Mouse (Mus musculus): ENCODE results near the gene Ampd2. TPM values are rescaled to one million over a fixed set of nuclear protein-coding genes. Genes with fewer than 3 reads are reported as not detected.

The Ampd2 gene
- 51.7 and 53.5 TPM in 2 replicates for polyA plus RNA-seq (2014; fragmentation: Nextera tagmentation; extraction: Ambion mirVana)

- no peaks in the 10 kb centered on the region for H3K9me3 ChIP-seq (ENCODE audit: control insufficient read depth, low read length)
- no peaks in the 10 kb centered on the region for H3K36me3 ChIP-seq (ENCODE audit: control insufficient read depth, insufficient read depth, low read length)
- WGBS, result under 1% methylated on average over 29 of the region's 29 CpGs
- no peaks in the 10 kb centered on the region for H3K27me3 ChIP-seq (ENCODE audit: control insufficient read depth, insufficient read depth, low read length)
- peak within 1 kb of the TSS; percentile 99 for H3K4me2 ChIP-seq (ENCODE audit: low read depth, low read length)
- peaks cover 32% of the 10 kb centered on the region for H3K4me1 ChIP-seq (ENCODE audit: control insufficient read depth, insufficient read depth, low read length)
- peak within 1 kb of the TSS; percentile 59 for H3K9ac ChIP-seq (replicated peaks; ENCODE audit: low read depth, low read length)
- H3K27ac ChIP-seq (ENCODE audit: low read depth, low read length), result peak within 1 kb of the TSS; percentile 79
- no peak for ATAC-seq (ENCODE audit: low read depth)
- H3K4me3 ChIP-seq (ENCODE audit: low read depth, low read length), result peak within 1 kb of the TSS; percentile 55
Measured at GRCm38 (mm10) chr3:108086470-108086979, at the start of gene Ampd2. Gene Ampd2 (minus strand): TSS chr3:108086651.

DNA sequence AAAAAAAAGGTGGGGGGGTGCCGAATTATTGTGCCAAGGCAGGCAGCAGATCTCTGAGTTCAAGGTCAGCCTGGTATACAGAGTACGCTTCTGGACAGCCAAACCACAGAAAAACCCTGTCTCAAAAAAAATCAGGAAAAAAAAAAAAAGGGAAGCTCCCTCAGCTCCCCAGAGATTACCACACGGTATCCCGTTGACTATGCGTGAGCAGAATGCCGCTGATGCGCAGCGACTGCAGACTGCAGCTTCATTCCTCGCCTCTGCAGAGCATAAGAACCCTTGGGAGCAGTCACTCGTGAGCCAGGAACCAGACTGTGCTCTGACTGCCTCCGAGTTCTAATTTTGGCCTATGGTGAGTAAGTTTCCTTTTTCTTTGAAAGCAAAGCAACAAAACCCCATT is 48.2 kb upstream of the Ampd2 start:
- no peak overlapping the region for H3K27ac ChIP-seq (ENCODE audit: low read depth, low read length)
- no peak overlapping the region for H3K9ac ChIP-seq (replicated peaks; ENCODE audit: low read depth, low read length)
- 40% methylated on average over 11 of the region's 11 CpGs for WGBS
- no peaks in the 10 kb centered on the region for H3K27me3 ChIP-seq (ENCODE audit: control insufficient read depth, insufficient read depth, low read length)
- H3K4me1 ChIP-seq (ENCODE audit: control insufficient read depth, insufficient read depth, low read length), result no peaks in the 10 kb centered on the region
- H3K4me3 ChIP-seq (ENCODE audit: low read depth, low read length), result no peak overlapping the region
- no peak overlapping the region for H3K4me2 ChIP-seq (ENCODE audit: low read depth, low read length)
- peak; percentile 74; the same call in 1 of the 2 replicates for ATAC-seq (ENCODE audit: low read depth)
- H3K9me3 ChIP-seq (ENCODE audit: control insufficient read depth, low read length), result no peaks in the 10 kb centered on the region
- no peaks in the 10 kb centered on the region for H3K36me3 ChIP-seq (ENCODE audit: control insufficient read depth, insufficient read depth, low read length)

DNA sequence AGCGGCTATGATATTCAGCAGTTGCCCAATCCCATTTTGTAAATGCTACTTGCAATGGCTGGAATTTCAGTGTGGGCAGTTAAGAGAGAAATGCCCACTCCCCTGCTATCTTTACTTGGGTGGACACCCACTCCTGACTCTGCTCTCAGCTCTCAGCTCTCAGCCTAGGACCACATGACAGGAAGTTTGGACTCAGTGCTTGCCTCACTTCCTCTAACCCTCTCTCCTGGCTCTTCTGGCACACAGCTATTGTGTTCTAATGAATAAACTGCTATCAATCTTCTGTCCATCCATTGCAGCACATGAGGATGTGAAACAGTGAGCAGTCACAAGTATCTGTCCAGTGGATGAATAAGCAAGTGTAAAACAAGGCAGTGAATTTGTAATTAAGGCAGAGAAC is 46.0 kb upstream of the Ampd2 start:
- Histone ChIP-seq H3K36me3 (ENCODE audit: control insufficient read depth, insufficient read depth, low read length) (no peaks in the 10 kb centered on the region), H3K9ac (replicated peaks; ENCODE audit: low read depth, low read length) (no peak overlapping the region), H3K4me2 (ENCODE audit: low read depth, low read length) (no peak overlapping the region), H3K27me3 (ENCODE audit: control insufficient read depth, insufficient read depth, low read length) (no peaks in the 10 kb centered on the region), H3K4me3 (ENCODE audit: low read depth, low read length) (no peak overlapping the region), H3K27ac (ENCODE audit: low read depth, low read length) (no peak overlapping the region), H3K9me3 (ENCODE audit: control insufficient read depth, low read length) (no peaks in the 10 kb centered on the region), H3K4me1 (ENCODE audit: control insufficient read depth, insufficient read depth, low read length) (0 out of 2 replicates have a peak, but pooled peaks cover 3% of the 10 kb centered on the region)
- ATAC-seq (ENCODE audit: low read depth), result no peak
- WGBS, result 73% methylated on average over 1 of the region's 1 CpGs

DNA sequence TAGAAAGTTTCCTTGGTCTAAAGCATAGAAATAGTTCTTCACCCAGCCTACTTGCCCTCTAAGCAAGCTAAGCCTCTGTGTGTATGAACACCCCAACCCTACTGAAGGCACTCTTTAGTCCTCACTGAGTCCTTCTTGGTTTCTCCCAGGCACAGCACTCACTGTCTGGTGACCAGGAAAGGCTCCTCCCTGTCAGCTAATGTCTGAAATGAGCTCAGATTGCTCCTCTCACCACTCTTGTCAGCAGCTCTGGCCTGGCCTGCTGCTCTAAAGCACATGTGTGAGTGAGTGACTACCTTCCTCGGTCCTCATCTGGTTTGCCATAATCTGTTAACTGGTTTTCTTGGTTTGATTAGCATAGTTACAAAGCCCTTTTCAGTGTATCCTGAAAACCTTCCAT is 45.4 kb upstream of the Ampd2 start:
- Histone ChIP-seq H3K27ac (ENCODE audit: low read depth, low read length) (no peak overlapping the region), H3K4me3 (ENCODE audit: low read depth, low read length) (no peak overlapping the region), H3K9ac (replicated peaks; ENCODE audit: low read depth, low read length) (no peak overlapping the region), H3K9me3 (ENCODE audit: control insufficient read depth, low read length) (no peaks in the 10 kb centered on the region), H3K4me2 (ENCODE audit: low read depth, low read length) (no peak overlapping the region), H3K4me1 (ENCODE audit: control insufficient read depth, insufficient read depth, low read length) (0 out of 2 replicates have a peak, but pooled peaks cover 3% of the 10 kb centered on the region), H3K36me3 (ENCODE audit: control insufficient read depth, insufficient read depth, low read length) (no peaks in the 10 kb centered on the region), H3K27me3 (ENCODE audit: control insufficient read depth, insufficient read depth, low read length) (no peaks in the 10 kb centered on the region)
- WGBS, result 83% methylated on average over 1 of the region's 1 CpGs
- no peak for ATAC-seq (ENCODE audit: low read depth)

DNA sequence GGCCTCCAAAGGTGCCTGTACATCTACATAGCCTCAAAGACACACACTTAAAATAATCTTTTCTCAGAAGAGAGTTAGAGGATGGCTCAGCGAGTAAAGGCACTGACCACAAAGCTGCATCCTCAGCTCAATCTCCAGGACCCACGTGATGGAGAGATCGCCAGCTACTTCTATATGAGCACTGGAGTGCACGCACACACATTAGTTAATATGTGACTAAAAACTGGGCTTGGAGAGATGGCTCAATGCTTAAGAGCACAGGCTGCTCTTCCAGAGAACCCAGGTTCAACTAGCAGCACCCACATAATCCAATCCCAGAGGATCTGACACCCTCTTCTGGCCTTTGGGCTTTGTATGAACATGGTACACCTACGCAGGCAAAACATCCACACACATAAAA is 44.8 kb upstream of the Ampd2 start:
- no peak overlapping the region for H3K4me2 ChIP-seq (ENCODE audit: low read depth, low read length)
- ATAC-seq (ENCODE audit: low read depth), result no peak
- H3K4me1 ChIP-seq (ENCODE audit: control insufficient read depth, insufficient read depth, low read length), result 0 out of 2 replicates have a peak, but pooled peaks cover 3% of the 10 kb centered on the region
- H3K27me3 ChIP-seq (ENCODE audit: control insufficient read depth, insufficient read depth, low read length), result no peaks in the 10 kb centered on the region
- H3K9me3 ChIP-seq (ENCODE audit: control insufficient read depth, low read length), result no peaks in the 10 kb centered on the region
- WGBS, result 91% methylated on average over 5 of the region's 5 CpGs
- H3K9ac ChIP-seq (replicated peaks; ENCODE audit: low read depth, low read length), result no peak overlapping the region
- H3K27ac ChIP-seq (ENCODE audit: low read depth, low read length), result no peak overlapping the region
- no peaks in the 10 kb centered on the region for H3K36me3 ChIP-seq (ENCODE audit: control insufficient read depth, insufficient read depth, low read length)
- no peak overlapping the region for H3K4me3 ChIP-seq (ENCODE audit: low read depth, low read length)

DNA sequence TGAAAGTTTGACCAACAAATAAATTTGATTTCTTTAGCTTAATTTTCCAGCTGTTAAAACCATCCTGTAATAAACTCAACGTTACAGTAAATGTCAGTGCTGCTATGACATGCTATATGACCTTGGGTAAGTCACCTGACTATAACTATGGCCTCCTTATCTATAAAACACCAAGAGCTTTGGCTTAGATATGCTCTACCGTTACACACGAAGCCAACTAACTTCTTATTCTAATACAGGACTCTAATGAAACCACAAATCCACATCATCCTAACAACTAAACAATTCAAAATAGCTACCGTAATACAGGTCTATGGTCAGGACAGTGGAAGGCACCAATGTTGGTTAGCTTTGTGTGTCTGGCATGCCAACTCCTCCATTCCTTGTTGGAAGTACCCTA is 43.4 kb upstream of the Ampd2 start:
- Histone ChIP-seq H3K4me3 (ENCODE audit: low read depth, low read length) (no peak overlapping the region), H3K4me1 (ENCODE audit: control insufficient read depth, insufficient read depth, low read length) (0 out of 2 replicates have a peak, but pooled peaks cover 3% of the 10 kb centered on the region), H3K36me3 (ENCODE audit: control insufficient read depth, insufficient read depth, low read length) (no peaks in the 10 kb centered on the region), H3K27ac (ENCODE audit: low read depth, low read length) (no peak overlapping the region), H3K27me3 (ENCODE audit: control insufficient read depth, insufficient read depth, low read length) (no peaks in the 10 kb centered on the region), H3K9me3 (ENCODE audit: control insufficient read depth, low read length) (no peaks in the 10 kb centered on the region), H3K9ac (replicated peaks; ENCODE audit: low read depth, low read length) (no peak overlapping the region), H3K4me2 (ENCODE audit: low read depth, low read length) (no peak overlapping the region)
- WGBS, result 94% methylated on average over 4 of the region's 4 CpGs
- no peak for ATAC-seq (ENCODE audit: low read depth)

DNA sequence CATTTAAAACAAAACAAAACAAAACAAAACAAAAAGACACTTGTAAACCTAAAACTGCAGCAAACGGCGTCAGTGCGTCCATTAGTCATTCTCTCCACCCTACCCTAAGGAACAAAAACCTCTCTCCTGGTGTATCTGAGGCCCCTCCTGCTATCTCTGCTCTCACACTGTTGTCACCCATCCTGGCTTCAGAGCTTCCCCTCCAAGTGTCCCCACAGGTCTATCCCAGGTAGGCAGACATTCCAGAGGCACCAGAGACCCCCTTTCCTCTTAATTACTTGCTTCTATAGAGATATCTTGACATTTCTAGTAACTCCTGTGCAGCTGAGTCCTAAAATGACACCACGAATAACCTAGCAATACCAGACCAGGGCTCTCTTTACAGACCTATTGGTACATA is 42.9 kb upstream of the Ampd2 start:
- H3K27ac ChIP-seq (ENCODE audit: low read depth, low read length), result no peak overlapping the region
- 0 out of 2 replicates have a peak, but pooled peaks cover 3% of the 10 kb centered on the region for H3K4me1 ChIP-seq (ENCODE audit: control insufficient read depth, insufficient read depth, low read length)
- H3K9me3 ChIP-seq (ENCODE audit: control insufficient read depth, low read length), result no peaks in the 10 kb centered on the region
- no peaks in the 10 kb centered on the region for H3K36me3 ChIP-seq (ENCODE audit: control insufficient read depth, insufficient read depth, low read length)
- no peak overlapping the region for H3K4me3 ChIP-seq (ENCODE audit: low read depth, low read length)
- ATAC-seq (ENCODE audit: low read depth), result no peak
- H3K4me2 ChIP-seq (ENCODE audit: low read depth, low read length), result no peak overlapping the region
- 78% methylated on average over 4 of the region's 4 CpGs for WGBS
- no peaks in the 10 kb centered on the region for H3K27me3 ChIP-seq (ENCODE audit: control insufficient read depth, insufficient read depth, low read length)
- H3K9ac ChIP-seq (replicated peaks; ENCODE audit: low read depth, low read length), result no peak overlapping the region

GRCm38 (mm10) chr3:108128520-108128919 is 42.1 kb upstream of the Ampd2 start:
- Histone ChIP-seq H3K4me3 (ENCODE audit: low read depth, low read length) (no peak overlapping the region), H3K27ac (ENCODE audit: low read depth, low read length) (no peak overlapping the region), H3K9me3 (ENCODE audit: control insufficient read depth, low read length) (no peaks in the 10 kb centered on the region), H3K36me3 (ENCODE audit: control insufficient read depth, insufficient read depth, low read length) (no peaks in the 10 kb centered on the region), H3K27me3 (ENCODE audit: control insufficient read depth, insufficient read depth, low read length) (no peaks in the 10 kb centered on the region), H3K9ac (replicated peaks; ENCODE audit: low read depth, low read length) (no peak overlapping the region), H3K4me2 (ENCODE audit: low read depth, low read length) (no peak overlapping the region), H3K4me1 (ENCODE audit: control insufficient read depth, insufficient read depth, low read length) (0 out of 2 replicates have a peak, but pooled peaks cover 3% of the 10 kb centered on the region)
- WGBS, result 88% methylated on average over 5 of the region's 5 CpGs
- no peak for ATAC-seq (ENCODE audit: low read depth)

- H3K36me3 ChIP-seq (ENCODE audit: control insufficient read depth, insufficient read depth, low read length), result peaks cover 10% of the 10 kb centered on the region; the same call in 1 of the 2 replicates
- H3K4me2 ChIP-seq (ENCODE audit: low read depth, low read length), result no peak overlapping the region
- 95% methylated on average over 3 of the region's 3 CpGs for WGBS
- H3K27ac ChIP-seq (ENCODE audit: low read depth, low read length), result no peak overlapping the region
- 0 out of 2 replicates have a peak, but pooled peaks cover 3% of the 10 kb centered on the region for H3K4me1 ChIP-seq (ENCODE audit: control insufficient read depth, insufficient read depth, low read length)
- ATAC-seq (ENCODE audit: low read depth), result no peak
- H3K9me3 ChIP-seq (ENCODE audit: control insufficient read depth, low read length), result no peaks in the 10 kb centered on the region
- no peak overlapping the region for H3K9ac ChIP-seq (replicated peaks; ENCODE audit: low read depth, low read length)
- no peak overlapping the region for H3K4me3 ChIP-seq (ENCODE audit: low read depth, low read length)
- H3K27me3 ChIP-seq (ENCODE audit: control insufficient read depth, insufficient read depth, low read length), result no peaks in the 10 kb centered on the region
Measured at GRCm38 (mm10) chr3:108126327-108126726, 39.9 kb upstream of the Ampd2 start.

Data from neural tube, embryonic 14.5 days (tissue).